Mouse (Mus musculus) urinary bladder, postnatal 0 days (tissue): ENCODE data around the gene Hcn3. TPM values are rescaled to one million over a fixed set of nuclear protein-coding genes. Genes with fewer than 3 reads are reported as not detected.

Source experiments
- polyA plus RNA-seq: library from polyadenylated mRNA; unstranded; fragments of >200 nt; fragmentation: Nextera tagmentation; extraction: Ambion mirVana; gene quantifications from 2 replicates; pipeline ENCODE4 v1.2.1, GENCODE M21; 2015

The Hcn3 gene
- 0.35 and 0.59 TPM in 2 replicates for polyA plus RNA-seq

GRCm38 (mm10) chr3:89159616-89160344, at the start of gene Hcn3:
Gene Hcn3, minus strand, starts transcription at chr3:89160196.

GRCm38 (mm10) chr3:89202253-89203141, 42.5 kb upstream of the Hcn3 start, which contains the start of gene Gba:
Gene Gba, plus strand, starts transcription at chr3:89202928.

GRCm38 (mm10) chr3:89183058-89183958, 23.3 kb upstream of the Hcn3 start, which contains the start of gene Fam189b:
Gene Fam189b, plus strand, starts transcription at chr3:89183143.

GRCm38 (mm10) chr3:89177242-89178106, 17.5 kb upstream of the Hcn3 start, which contains the start of gene Scamp3:
Gene Scamp3, plus strand, starts transcription at chr3:89177473.

GRCm38 (mm10) chr3:89164506-89165267, 4.7 kb upstream of the Hcn3 start, which contains the start of gene Clk2:
Gene Clk2, plus strand, starts transcription at chr3:89164795.

GRCm38 (mm10) chr3:89135958-89136357, 24.0 kb downstream of the Hcn3 start, which contains the start of gene Pklr:
Gene Pklr, plus strand, starts transcription at chr3:89136142.

GRCm38 (mm10) chr3:89101812-89102494, 58.0 kb downstream of the Hcn3 start, which contains the start of gene Fdps:
Gene Fdps, minus strand, starts transcription at chr3:89101959.

GRCm38 (mm10) chr3:89100811-89101210, 59.2 kb downstream of the Hcn3 start, which contains the start of gene Gm43738:
Gene Gm43738, minus strand, starts transcription at chr3:89101099.

Other genes with a start within 250 kb of the Hcn3 start
- gene Msto1, start 246.2 kb downstream of the Hcn3 start, polyA plus RNA-seq, result 34.3 and 35.2 TPM in 2 replicates
- gene Ash1l, start 209.6 kb downstream of the Hcn3 start, polyA plus RNA-seq, result 10.8 and 13.0 TPM in 2 replicates
- gene Dap3, start 209.0 kb downstream of the Hcn3 start, polyA plus RNA-seq, result 103 and 117 TPM in 2 replicates
- gene Rusc1, start 66.9 kb downstream of the Hcn3 start, polyA plus RNA-seq, result 11.3 and 11.4 TPM in 2 replicates
- not detected in 2 replicates for gene Gm43738, start 59.1 kb downstream of the Hcn3 start, polyA plus RNA-seq
- 251 and 535 TPM in 2 replicates for gene Fdps, start 58.2 kb downstream of the Hcn3 start, polyA plus RNA-seq
- gene Pklr, start 24.1 kb downstream of the Hcn3 start, polyA plus RNA-seq, result not detected in 2 replicates
- 10.9 and 11.8 TPM in 2 replicates for gene Clk2, start 4.6 kb upstream of the Hcn3 start, polyA plus RNA-seq
- 63.2 and 67.5 TPM in 2 replicates for gene Scamp3, start 17.3 kb upstream of the Hcn3 start, polyA plus RNA-seq
- gene Fam189b, start 22.9 kb upstream of the Hcn3 start, polyA plus RNA-seq, result 16.3 and 16.7 TPM in 2 replicates
- 35.9 and 40.6 TPM in 2 replicates for gene Gba, start 42.7 kb upstream of the Hcn3 start, polyA plus RNA-seq
- gene Thbs3, start 55.0 kb upstream of the Hcn3 start, polyA plus RNA-seq, result 31.5 and 34.3 TPM in 2 replicates
- gene Mtx1, start 66.9 kb upstream of the Hcn3 start, polyA plus RNA-seq, result 130 and 133 TPM in 2 replicates
- 0.31 and 0.75 TPM in 2 replicates for gene Muc1, start 68.9 kb upstream of the Hcn3 start, polyA plus RNA-seq
- 245 and 269 TPM in 2 replicates for gene Krtcap2, start 85.8 kb upstream of the Hcn3 start, polyA plus RNA-seq
- gene Trim46, start 86.1 kb upstream of the Hcn3 start, polyA plus RNA-seq, result 0.50 and 0.73 TPM in 2 replicates
- 107 and 126 TPM in 2 replicates for gene Dpm3, start 99.2 kb upstream of the Hcn3 start, polyA plus RNA-seq
- 90.2 and 94.4 TPM in 2 replicates for gene Slc50a1, start 110.4 kb upstream of the Hcn3 start, polyA plus RNA-seq
- 19.8 and 20.1 TPM in 2 replicates for gene Efna1, start 120.9 kb upstream of the Hcn3 start, polyA plus RNA-seq
- gene Efna3, start 162.8 kb upstream of the Hcn3 start, polyA plus RNA-seq, result 5.3 and 6.5 TPM in 2 replicates
- 4.4 and 5.6 TPM in 2 replicates for gene Efna4, start 177.8 kb upstream of the Hcn3 start, polyA plus RNA-seq
- 60.9 and 72.6 TPM in 2 replicates for gene Adam15, start 189.8 kb upstream of the Hcn3 start, polyA plus RNA-seq
- 0.07 and 0.08 TPM in 2 replicates for gene Dcst2, start 201.8 kb upstream of the Hcn3 start, polyA plus RNA-seq
- gene Dcst1, start 205.1 kb upstream of the Hcn3 start, polyA plus RNA-seq, result 0.17 and 0.26 TPM in 2 replicates
- gene Zbtb7b, start 234.6 kb upstream of the Hcn3 start, polyA plus RNA-seq, result 4.1 and 4.6 TPM in 2 replicates
- not detected in 2 replicates for gene Lenep, start 242.6 kb upstream of the Hcn3 start, polyA plus RNA-seq